Mouse (Mus musculus) leukemia stem cell, adult 10-12 weeks (primary cell): ENCODE results near the gene March1. TPM values are rescaled to one million over a fixed set of nuclear protein-coding genes. Genes with fewer than 3 reads are reported as not detected.

Experiments
- polyA plus RNA-seq: library from polyadenylated mRNA; stranded (reverse); fragments of >175 nt; gene quantifications from 2 replicates; pipeline ENCODE4 v1.2.3, GENCODE M21; 2012; ENCODE audit warnings: low replicate concordance

March1 gene
- 0.71 and 1.4 TPM in 2 replicates for polyA plus RNA-seq

DNA sequence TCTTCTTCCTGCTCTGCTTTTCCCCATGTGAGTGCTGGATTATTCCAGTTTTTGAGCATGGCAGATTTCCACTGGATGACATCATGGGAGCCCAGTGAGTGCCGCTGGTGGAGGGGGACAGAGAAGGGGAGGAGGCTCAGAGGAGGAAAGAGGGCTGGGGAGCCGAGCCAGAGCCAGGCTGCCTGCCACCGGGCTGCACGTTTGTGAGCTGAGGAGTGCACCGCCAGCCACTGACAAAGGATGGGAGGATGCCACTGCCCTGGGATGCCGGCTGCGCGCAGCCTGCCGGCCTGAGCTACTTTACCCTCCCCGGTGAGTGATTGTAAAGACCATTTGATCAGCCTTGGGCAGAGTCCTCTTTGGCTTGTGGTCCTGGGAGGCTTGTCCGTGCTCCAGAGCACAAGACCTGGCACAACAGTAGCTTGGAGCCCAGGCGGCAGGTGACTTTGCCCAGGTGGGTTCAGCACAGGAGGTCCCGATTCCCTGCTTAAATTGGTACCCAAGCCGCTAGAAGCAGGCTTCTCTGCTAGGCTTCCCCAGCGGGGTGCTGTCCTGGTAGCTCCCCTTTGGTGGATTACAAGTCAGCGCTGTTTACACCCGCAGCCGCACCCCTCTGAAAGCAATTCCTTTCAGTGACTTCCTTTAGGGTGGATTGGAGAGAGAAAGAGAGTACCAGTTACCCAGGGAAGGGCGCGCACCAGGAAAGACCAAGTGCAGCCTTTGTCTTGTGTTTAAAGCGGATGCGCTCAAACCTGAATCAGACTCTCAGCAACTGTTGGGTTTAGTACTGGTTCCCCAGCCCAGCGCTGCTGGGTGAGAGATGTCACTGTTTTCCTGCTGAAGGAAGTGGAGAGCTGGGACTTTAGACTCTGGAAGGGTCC is at the start of gene March1:
Gene March1 (plus strand): TSS at position 30 of the 881 bp plus-strand sequence.

DNA sequence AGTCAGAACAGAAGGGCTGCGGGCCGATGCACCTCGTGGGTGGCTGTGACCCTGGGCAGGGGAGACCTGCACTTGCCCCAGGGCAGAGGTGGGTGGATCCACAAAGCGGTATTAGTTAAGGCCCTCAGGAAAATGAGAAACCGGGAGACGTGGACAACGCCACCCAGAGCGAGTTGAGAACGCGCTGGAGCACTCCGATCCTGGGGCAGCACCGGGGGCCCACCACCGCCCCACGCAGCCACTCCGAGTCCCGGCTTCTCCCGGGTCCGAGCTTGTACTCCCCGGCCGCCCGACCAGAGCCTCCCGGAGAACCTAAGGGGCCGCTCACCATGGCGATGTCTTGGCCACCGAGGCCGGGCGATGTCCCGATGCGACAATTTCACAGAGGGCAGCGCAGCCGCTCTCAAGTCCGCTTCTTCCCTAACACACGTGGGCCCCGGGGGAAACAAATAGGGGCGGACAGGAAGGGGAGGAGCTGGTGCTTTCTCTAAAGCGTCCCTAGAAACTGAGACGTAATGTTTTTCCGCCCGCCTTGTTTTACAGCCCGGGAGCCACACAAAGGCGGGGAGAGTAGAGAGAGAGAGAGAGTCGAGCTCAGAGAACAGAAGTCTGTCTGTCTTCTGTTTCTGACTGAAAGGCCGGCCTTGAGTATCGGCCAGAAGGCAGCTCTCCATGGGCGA is 868.5 kb downstream of the March1 start, which contains the start of gene Tma16:
Gene Tma16 (minus strand): TSS at position 447 of the 680 bp plus-strand sequence.

DNA sequence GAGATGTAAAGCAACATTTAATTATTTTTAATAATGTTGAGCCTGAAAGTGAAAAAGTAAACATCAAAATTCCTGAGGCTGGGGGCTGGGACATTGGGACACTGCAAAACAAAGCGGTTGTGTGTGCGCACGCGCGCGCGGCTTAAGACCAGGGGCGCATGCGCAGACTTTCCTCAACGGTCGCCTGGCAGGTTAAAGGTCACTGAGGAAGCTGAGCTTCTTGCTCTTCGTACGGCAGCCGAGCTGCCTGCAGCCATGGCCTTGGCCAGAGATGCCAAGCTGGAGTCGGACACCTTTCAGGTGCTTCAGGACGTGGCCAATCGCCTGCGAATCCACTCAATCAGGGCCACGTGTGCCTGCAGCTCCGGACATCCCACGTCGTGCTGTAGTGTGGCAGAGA is 893.8 kb downstream of the March1 start, which contains the start of gene Tktl2:
Gene Tktl2 (plus strand): TSS at position 220 of the 400 bp plus-strand sequence.

